Mouse (Mus musculus): ENCODE measurements at regions not wholly inside any gene's neighbourhood (a gene's known extent, or its start where the extent isn't known, plus 50 kb on each side); places are given as distances from the start of the nearest gene placed in this dataset.

GRCm38 (mm10) chr16:24254590-24254989 lies 138.7 kb upstream of the Lpp start:
- DNase-seq = no peak

GRCm38 (mm10) chr16:24254143-24254542 lies 139.2 kb upstream of the Lpp start:
- no peak for DNase-seq

DNA sequence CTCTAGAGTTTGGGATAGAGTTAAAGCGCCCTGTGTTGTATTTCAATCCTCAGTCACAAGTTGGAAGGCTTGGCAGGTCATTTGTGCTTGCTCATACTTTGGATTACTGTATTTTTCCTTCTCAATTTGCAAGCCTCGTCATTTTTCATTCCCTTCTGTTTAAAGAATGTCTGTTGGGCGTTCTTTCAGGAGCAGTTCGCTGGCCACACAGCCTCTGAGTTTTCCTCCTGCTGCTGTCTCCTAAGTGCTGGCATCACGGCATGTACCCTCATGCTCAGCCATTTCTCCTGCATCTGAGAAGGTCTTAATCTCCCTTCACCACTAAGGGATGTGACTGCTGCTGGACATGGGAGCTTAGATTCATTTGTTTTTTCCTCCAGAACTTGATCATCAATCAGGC lies 146.0 kb upstream of the Lpp start:
- no peak for DNase-seq

- DNase-seq = peak; percentile 82
These were observed 155.2 kb upstream of the Lpp start for GRCm38 (mm10) chr16:24238075-24238555.

DNA sequence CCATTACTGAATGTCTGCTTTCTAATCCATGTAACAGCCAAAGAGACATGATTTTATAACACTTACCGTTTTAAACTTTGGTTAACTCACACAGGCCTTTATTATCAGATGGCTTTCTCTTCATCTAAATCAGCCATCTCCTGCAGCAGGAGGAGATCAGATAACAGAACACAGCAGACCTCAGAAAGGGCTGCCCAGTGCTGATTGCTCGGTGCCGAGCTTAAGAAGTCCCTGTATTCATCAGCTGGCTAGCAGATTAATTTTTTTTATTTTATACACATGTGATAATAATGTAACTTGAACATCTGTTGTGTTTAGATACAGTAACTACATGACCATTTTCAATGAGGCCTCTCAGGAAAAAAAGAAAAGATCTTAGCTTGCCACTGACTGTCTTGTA lies 155.9 kb upstream of the Lpp start:
- DNase-seq = no peak

GRCm38 (mm10) chr16:24237013-24237412 lies 156.3 kb upstream of the Lpp start:
- peak; percentile 54 for DNase-seq

- no peak for DNase-seq
These were observed 156.8 kb upstream of the Lpp start for GRCm38 (mm10) chr16:24236511-24236910.

- DNase-seq = peak; percentile 31
These were observed 158.5 kb upstream of the Lpp start for GRCm38 (mm10) chr16:24234795-24235194.

DNA sequence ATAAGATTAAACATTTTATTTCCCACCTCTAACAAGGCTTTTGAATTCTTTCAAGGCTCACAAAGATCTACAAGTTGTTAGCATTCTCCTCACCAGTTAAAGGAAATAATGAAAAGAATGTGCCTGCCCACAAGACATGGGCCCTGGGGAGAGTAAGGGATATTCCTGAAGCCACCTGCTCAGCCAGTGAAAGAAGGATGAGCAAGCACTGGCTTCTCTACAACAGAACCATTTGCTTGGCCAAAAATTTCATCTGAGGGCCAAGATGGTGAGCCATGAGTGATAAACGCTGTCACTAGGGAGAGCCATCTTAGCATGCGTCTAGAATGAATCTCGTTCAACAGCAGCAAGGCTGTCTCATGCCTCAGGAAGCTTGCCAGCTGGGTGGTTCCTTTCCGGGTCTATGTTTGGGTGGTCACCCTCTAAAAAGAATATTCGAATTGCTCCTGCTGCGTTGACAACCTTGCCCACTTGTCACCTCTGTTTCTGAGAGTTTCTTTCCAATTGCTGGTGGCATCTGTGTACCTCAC lies 161.2 kb upstream of the Lpp start:
- no peak for DNase-seq

- no peak for DNase-seq
These were observed 161.8 kb upstream of the Lpp start for GRCm38 (mm10) chr16:24231506-24231905.

- DNase-seq = no peak
These were observed 164.2 kb upstream of the Lpp start for GRCm38 (mm10) chr16:24229002-24229607.

GRCm38 (mm10) chr16:24225897-24226296 lies 167.4 kb upstream of the Lpp start:
- DNase-seq = no peak

GRCm38 (mm10) chr16:24225090-24225489 lies 168.2 kb upstream of the Lpp start:
- peak; percentile 19 for DNase-seq

GRCm38 (mm10) chr16:24223901-24224300 lies 169.4 kb upstream of the Lpp start:
- no peak for DNase-seq

DNA sequence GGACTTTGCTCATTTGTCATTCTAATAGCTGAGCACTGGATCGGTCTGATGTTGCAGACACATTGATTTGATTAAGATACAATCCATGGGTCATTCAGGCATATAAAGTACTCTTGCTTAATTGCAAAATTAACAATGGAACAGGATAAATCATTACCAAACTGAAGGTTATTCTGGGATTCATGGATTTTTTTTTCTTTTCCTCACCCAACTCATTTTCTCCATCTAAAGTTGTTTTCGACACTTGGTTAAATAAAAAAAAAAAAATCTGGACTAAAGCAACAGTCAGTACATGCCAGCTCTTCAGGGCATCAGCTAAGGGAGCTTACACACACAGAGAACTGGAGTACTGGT lies 169.8 kb upstream of the Lpp start:
- peak; percentile 27 for DNase-seq

DNA sequence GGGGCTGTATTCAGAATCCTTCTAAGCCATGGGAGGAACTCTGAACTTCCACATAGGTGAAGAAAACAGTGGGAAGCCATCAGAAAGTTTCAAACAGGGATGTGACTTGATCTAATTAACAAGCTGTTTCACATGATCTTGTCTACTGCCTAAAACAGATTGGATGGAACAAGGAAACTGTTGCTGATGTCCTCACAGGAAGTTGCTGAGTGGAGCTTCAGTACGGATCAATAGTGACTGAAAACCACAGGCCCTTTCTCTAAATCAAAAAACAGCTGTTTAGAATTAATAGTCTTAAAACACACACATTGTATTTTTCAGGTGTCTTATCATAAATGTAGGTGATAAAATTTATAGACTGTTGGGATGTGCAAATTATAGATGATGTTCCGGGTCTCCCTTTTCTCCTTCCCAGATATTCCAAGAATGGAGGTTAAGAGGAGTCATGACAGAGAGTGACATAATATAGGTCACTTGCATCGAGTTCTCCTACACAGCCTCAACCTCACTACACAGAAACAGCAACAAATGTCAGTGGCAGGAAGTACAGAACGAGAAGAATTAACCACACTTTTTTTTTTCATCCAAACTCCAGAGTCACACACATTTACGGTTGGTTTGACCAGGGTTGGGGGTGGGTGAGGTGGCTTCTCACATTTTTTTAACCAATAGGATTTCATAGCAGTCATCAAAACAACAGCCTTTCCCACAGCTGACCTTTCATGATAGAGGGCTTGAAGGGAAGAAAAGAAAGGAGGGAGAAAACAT lies 170.4 kb upstream of the Lpp start:
- DNase-seq = no peak

- no peak for DNase-seq
These were observed 171.3 kb upstream of the Lpp start for GRCm38 (mm10) chr16:24221992-24222391.

DNA sequence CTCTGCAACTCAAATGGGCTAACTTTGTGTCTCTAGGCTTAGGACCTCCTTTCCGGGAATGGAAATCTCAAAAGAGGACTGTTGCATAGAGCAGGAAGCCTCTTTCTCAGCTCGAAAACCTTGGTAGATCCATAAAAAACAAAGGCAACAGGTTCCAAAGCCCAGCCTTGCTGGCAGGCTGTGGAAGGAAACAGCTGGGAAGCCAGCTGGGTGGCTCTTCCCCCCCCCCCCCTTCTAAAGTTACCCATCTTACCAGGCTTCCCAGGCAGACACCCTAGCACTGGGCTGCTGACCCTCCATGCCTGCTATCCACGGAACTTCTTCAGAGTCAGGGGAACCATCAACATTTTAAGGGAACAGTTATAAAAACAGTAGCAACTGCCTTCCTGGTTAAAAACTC lies 172.7 kb upstream of the Lpp start:
- no peak for DNase-seq

DNA sequence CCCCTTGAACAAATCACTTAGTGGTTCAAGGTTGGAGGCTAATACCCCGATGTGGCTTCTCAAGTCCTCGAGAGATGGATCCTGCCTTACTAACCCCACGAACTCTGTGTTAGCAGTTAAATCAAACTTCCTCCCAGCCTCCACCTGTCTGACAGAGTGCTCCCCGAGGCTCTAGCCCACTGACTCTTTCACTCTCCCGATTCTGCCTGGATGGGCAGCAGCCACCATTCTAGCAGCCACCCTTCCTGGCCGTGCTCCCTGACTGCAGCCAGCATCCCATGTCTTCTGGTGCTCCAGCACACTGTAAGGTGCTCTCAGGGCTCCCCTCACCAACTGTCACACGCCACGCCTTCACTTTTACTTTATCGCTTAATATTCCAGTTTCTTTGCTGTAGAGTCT lies 173.6 kb upstream of the Lpp start:
- no peak for DNase-seq

GRCm38 (mm10) chr16:24218850-24219185 lies 174.5 kb upstream of the Lpp start:
- no peak for DNase-seq

GRCm38 (mm10) chr16:24218162-24218849 lies 175.0 kb upstream of the Lpp start:
- DNase-seq = no peak

DNA sequence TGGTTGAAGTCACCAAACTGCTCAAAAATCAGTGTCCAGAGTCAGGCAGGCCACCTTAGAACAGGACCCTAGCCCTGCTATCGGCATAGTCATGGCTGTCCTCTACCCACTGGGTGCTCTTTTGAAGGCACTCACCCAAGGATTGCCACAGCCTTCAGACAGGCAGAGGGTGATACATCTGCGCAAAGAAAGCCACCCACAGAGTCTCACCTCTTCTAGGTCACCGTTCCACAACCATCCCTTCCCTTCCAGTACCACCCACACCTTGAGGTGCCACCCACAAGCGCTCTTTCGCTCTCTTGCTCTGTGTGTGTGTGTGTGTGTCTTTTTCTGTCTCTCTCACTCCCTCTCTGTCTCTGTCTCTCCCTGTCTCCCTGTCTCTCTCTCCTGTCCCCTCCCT lies 176.5 kb upstream of the Lpp start:
- no peak for DNase-seq

DNA sequence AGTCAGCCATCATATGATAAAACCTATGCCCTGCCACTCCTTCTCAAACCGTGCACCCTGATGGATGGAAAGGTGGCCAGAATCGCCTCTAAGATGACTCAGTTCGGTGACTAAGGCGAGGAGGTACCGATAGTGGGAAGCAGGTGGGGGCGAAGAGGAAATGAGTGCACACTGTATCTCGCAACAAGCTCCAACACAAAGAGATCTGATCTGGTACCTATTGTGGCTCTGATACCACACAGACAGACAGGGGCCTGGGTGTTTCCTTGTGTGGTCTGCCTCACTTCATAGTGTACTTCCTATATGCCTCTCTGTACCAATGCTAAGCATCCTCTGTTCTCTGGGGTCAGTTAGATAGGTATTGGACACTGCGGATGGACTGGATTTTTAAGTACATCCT lies 178.0 kb upstream of the Lpp start:
- no peak for DNase-seq

DNA sequence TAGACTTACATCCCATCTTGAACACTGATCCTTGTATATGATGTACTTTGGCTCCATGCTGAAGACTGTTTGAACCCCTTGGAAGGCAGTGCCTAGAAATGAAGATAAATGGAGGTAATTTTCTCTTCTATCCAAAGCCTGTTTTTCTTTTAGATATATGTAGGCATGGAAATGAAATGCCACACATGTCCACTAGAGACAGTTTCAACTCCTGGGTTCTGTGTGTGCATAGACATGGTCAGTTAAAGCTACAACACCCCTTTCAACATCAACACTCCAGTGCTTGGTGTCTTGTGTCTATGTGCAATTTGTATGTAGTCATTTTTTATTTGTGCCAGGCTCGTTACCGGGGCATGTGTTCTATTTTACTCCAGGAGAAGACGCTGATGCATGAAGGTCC lies 179.7 kb upstream of the Lpp start:
- DNase-seq = no peak

Measured in kidney, adult 9 months (tissue).